Mouse (Mus musculus) myocyte (in vitro differentiated cells): ENCODE data around the gene Odf3l1.

Experiments used
- E2F4 ChIP-seq: IDR thresholded peaks from one replicate; pipeline ENCODE4 v1.6.1; 2011; ENCODE audit warnings: mild to moderate bottlenecking, control low read depth, moderate library complexity; ENCODE audit not compliant: insufficient read depth
- MAX ChIP-seq: IDR thresholded peaks from one replicate; pipeline ENCODE4 v1.6.1; 2011; ENCODE audit warnings: low read depth, mild to moderate bottlenecking, control low read depth
- MYOD1 ChIP-seq, 3 experiments: IDR thresholded peaks; one replicate each; pipeline ENCODE4 v1.6.1; 2011; ENCODE audit warnings: control low read depth in 2 of 3, low read depth in 2 of 3, mild to moderate bottlenecking in 2 of 3, moderate library complexity in 1 of 3; ENCODE audit not compliant: insufficient read length in 2 of 3, control insufficient read depth in 1 of 3
- POLR2A ChIP-seq: IDR thresholded peaks from one replicate; pipeline ENCODE4 v1.6.1; 2011; ENCODE audit warnings: low read depth, mild to moderate bottlenecking, control low read depth, moderate library complexity; ENCODE audit not compliant: insufficient read length
- POLR2AphosphoS2 ChIP-seq: IDR thresholded peaks from one replicate; pipeline ENCODE4 v1.6.1; 2011; ENCODE audit warnings: low read depth, control low read depth; ENCODE audit not compliant: insufficient read length
- TCF12 ChIP-seq: IDR thresholded peaks from one replicate; pipeline ENCODE4 v1.6.1; 2011; ENCODE audit warnings: mild to moderate bottlenecking, control low read depth; ENCODE audit not compliant: poor library complexity, insufficient read depth, severe bottlenecking
- TCF3 ChIP-seq: IDR thresholded peaks from one replicate; pipeline ENCODE4 v1.6.1; 2011; ENCODE audit warnings: low read depth, control low read depth; ENCODE audit not compliant: insufficient read length

- TF ChIP-seq POLR2A = no peak
- no peak for TF ChIP-seq MAX
- TF ChIP-seq TCF12 = no peak
- TF ChIP-seq POLR2AphosphoS2 = no peak
- no peak for TF ChIP-seq TCF3
- TF ChIP-seq MYOD1 (IDR thresholded peaks at IDR 0.05; ENCODE audit: control insufficient read depth in 1 of 3, insufficient read length in 2 of 3, low read depth in 2 of 3) = no peak
- TF ChIP-seq E2F4 = no peak
Measured at GRCm38 (mm10) chr9:56883470-56883869, 19.0 kb upstream of the Odf3l1 start.
